Mouse (Mus musculus): Measurements from ENCODE around the gene Nlrp6.

DNA sequence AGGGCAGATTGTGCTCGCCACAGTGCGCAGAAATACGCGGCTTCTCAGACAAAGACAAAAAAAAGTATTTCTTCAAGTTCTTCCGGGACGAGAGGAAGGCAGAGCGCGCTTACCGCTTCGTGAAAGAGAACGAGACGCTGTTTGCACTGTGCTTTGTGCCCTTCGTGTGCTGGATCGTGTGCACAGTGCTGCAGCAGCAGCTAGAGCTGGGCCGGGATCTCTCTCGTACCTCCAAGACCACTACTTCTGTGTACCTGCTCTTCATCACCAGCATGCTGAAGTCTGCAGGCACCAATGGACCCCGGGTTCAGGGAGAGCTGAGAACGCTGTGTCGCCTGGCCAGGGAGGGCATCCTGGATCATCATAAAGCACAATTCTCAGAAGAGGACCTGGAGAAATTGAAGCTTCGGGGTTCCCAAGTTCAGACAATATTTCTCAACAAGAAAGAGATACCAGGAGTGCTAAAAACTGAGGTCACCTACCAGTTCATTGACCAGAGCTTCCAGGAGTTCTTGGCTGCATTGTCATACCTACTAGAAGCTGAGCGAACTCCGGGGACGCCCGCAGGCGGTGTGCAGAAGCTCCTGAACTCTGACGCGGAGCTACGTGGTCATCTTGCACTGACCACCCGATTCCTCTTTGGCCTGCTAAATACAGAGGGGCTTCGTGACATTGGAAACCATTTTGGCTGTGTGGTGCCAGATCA, 2.5 kb downstream of the Nlrp6 start:
- TF ChIP-seq CTCF (IDR thresholded peaks at IDR 0.05; ENCODE audit: low read depth, low read length) (no peak), POLR2AphosphoS5 (IDR thresholded peaks at IDR 0.05; ENCODE audit: insufficient replicate concordance, low read depth, low read length) (no peak), GATA1 (IDR thresholded peaks at IDR 0.05; ENCODE audit: borderline replicate concordance, low read length) (no peak), TAL1 (conservative IDR thresholded peaks at IDR 0.05; ENCODE audit: low read depth, low read length) (no peak)
